ENCODE assay signal across 25 mouse cellular contexts in genomic region chr2:34258256-34258655, GRCm38 (mm10).
"Had no signal": no experiment of that assay in that cellular context is flagged by ENCODE, and none has a peak within 500 bp of the region (broad histone marks: within the 10 kb centered on the region; RNA-seq: fewer than 3 reads in every experiment).

No protein-coding gene starts in this region.

- ATAC-seq: hindbrain, embryonic 16.5 days; inflammation-experienced regulatory T-cells, adult 6 months; intestine, embryonic 15.5 days; intestine, postnatal 0 days had no signal

- H3K27me3 ChIP-seq: heart, embryonic 12.5 days; hindbrain, embryonic 12.5 days; intestine, embryonic 15.5 days had no signal

- H3K4me2 ChIP-seq: heart, embryonic 12.5 days; hindbrain, embryonic 12.5 days; hindbrain, embryonic 14.5 days; intestine, embryonic 15.5 days; limb, embryonic 12.5 days had no signal

- H3K4me3 ChIP-seq: gastrocnemius, adult 2 months; heart, embryonic 10.5 days; heart, embryonic 12.5 days; hindbrain, embryonic 10.5 days; hindbrain, embryonic 12.5 days; intestine, embryonic 15.5 days; layer of hippocampus, adult 2 months; left cerebral cortex, adult 2 months; limb, embryonic 10.5 days; limb, embryonic 12.5 days had no signal

- H3K9ac ChIP-seq: heart, embryonic 12.5 days; hindbrain, embryonic 12.5 days; hindbrain, embryonic 14.5 days; intestine, embryonic 15.5 days; limb, embryonic 12.5 days had no signal

- H3K36me3 ChIP-seq: heart, embryonic 10.5 days; heart, embryonic 12.5 days; hindbrain, embryonic 12.5 days; intestine, embryonic 15.5 days; limb, embryonic 10.5 days; limb, embryonic 12.5 days had no signal

- DNase-seq: gastrocnemius, adult 2 months; gastrocnemius, postnatal 10 days; gastrocnemius, postnatal 25 days; heart, adult 18-20 months; heart, postnatal 10 days; heart, postnatal 4 days; kidney, adult 18-20 months; kidney, adult 8-10 months; kidney, postnatal 10 days; kidney, postnatal 25 days; kidney, postnatal 4 days; liver had no signal

- H3K27ac ChIP-seq: gastrocnemius, adult 2 months; heart, embryonic 10.5 days; hindbrain, embryonic 14.5 days; intestine, embryonic 15.5 days; layer of hippocampus, adult 2 months; left cerebral cortex, adult 2 months; limb, embryonic 10.5 days; limb, embryonic 12.5 days had no signal

- H3K9me3 ChIP-seq: heart, embryonic 10.5 days; heart, embryonic 12.5 days; hindbrain, embryonic 10.5 days; hindbrain, embryonic 12.5 days; intestine, embryonic 15.5 days; limb, embryonic 10.5 days; limb, embryonic 12.5 days had no signal

- H3K4me1 ChIP-seq: intestine, embryonic 15.5 days had no signal
